20 mouse cellular contexts compared by ENCODE assay signal in genomic region chr4:143092082-143092701, GRCm38 (mm10).
DNase-seq lines count a peak whose midpoint lies in the region; ATAC-seq and TF ChIP-seq lines count a peak whose summit lies in the region.
"Had no signal": no experiment of that assay in that cellular context is flagged by ENCODE, and none has a peak within 500 bp of the region (broad histone marks: within the 10 kb centered on the region; RNA-seq: fewer than 3 reads in every experiment).

No protein-coding gene starts in this region.

- H3K36me3 ChIP-seq in intestine, embryonic 14.5 days (ENCODE audit: control insufficient read depth, insufficient read depth, low read length) = no peaks in the 10 kb centered on the region
- no peaks in the 10 kb centered on the region for H3K36me3 ChIP-seq in intestine, postnatal 0 days (ENCODE audit: control insufficient read depth, insufficient read depth)
- no peaks in the 10 kb centered on the region for H3K36me3 ChIP-seq in neural tube, embryonic 11.5 days (ENCODE audit: control insufficient read depth, insufficient read depth, low read length)
- no peaks in the 10 kb centered on the region for H3K36me3 ChIP-seq in hindbrain, embryonic 13.5 days
- H3K36me3 ChIP-seq in neural tube, embryonic 15.5 days = no peaks in the 10 kb centered on the region
- H3K36me3 ChIP-seq in limb, embryonic 10.5 days = no peaks in the 10 kb centered on the region
- H3K36me3 ChIP-seq: forebrain, embryonic 10.5 days had no signal

- no peak overlapping the region for H3K4me3 ChIP-seq in intestine, embryonic 14.5 days (ENCODE audit: low read depth, low read length)
- no peak overlapping the region for H3K4me3 ChIP-seq in intestine, postnatal 0 days (ENCODE audit: low read depth, low read length)
- H3K4me3 ChIP-seq in neural tube, embryonic 11.5 days (ENCODE audit: low read depth, low read length) = no peak overlapping the region
- H3K4me3 ChIP-seq in hindbrain, embryonic 13.5 days = no peak overlapping the region
- no peak overlapping the region for H3K4me3 ChIP-seq in neural tube, embryonic 15.5 days (replicated peaks)
- H3K4me3 ChIP-seq in limb, embryonic 10.5 days = no peak overlapping the region
- H3K4me3 ChIP-seq: forebrain, embryonic 10.5 days; megakaryocyte, embryonic 14.5 days had no signal

- H3K4me1 ChIP-seq in intestine, embryonic 14.5 days (replicated peaks; ENCODE audit: control insufficient read depth, insufficient read depth, low read length) = peaks cover 3% of the 10 kb centered on the region; the same call in 1 of the 2 replicates
- H3K4me1 ChIP-seq in intestine, postnatal 0 days (replicated peaks; ENCODE audit: control insufficient read depth, insufficient read depth, low read length) = no peaks in the 10 kb centered on the region
- peaks cover 8% of the 10 kb centered on the region; the same call in 1 of the 2 replicates for H3K4me1 ChIP-seq in neural tube, embryonic 11.5 days (ENCODE audit: control insufficient read depth, insufficient read depth, low read length)
- H3K4me1 ChIP-seq in hindbrain, embryonic 13.5 days (replicated peaks) = peaks cover 10% of the 10 kb centered on the region
- peaks cover 16% of the 10 kb centered on the region; the same call in 1 of the 2 replicates for H3K4me1 ChIP-seq in neural tube, embryonic 15.5 days
- peaks cover 22% of the 10 kb centered on the region for H3K4me1 ChIP-seq in limb, embryonic 10.5 days
- H3K4me1 ChIP-seq: forebrain, embryonic 10.5 days; megakaryocyte, embryonic 14.5 days had no signal

- no peaks in the 10 kb centered on the region; the same call in 1 of the 2 replicates for H3K9me3 ChIP-seq in intestine, embryonic 14.5 days (ENCODE audit: control insufficient read depth, low read length)
- no peaks in the 10 kb centered on the region for H3K9me3 ChIP-seq in intestine, postnatal 0 days (ENCODE audit: control insufficient read depth)
- no peaks in the 10 kb centered on the region for H3K9me3 ChIP-seq in neural tube, embryonic 11.5 days (ENCODE audit: control insufficient read depth, low read length)
- no peaks in the 10 kb centered on the region for H3K9me3 ChIP-seq in hindbrain, embryonic 13.5 days
- H3K9me3 ChIP-seq in neural tube, embryonic 15.5 days (replicated peaks) = no peaks in the 10 kb centered on the region
- 0 out of 2 replicates have a peak, but pooled peaks cover 2% of the 10 kb centered on the region for H3K9me3 ChIP-seq in limb, embryonic 10.5 days (replicated peaks)

- WGBS in intestine, embryonic 14.5 days = 27% methylated on average over 12 of the region's 12 CpGs
- WGBS in intestine, postnatal 0 days = 27% methylated on average over 12 of the region's 12 CpGs
- 21% methylated on average over 12 of the region's 12 CpGs for WGBS in neural tube, embryonic 11.5 days
- 22% methylated on average over 12 of the region's 12 CpGs for WGBS in hindbrain, embryonic 13.5 days
- WGBS in neural tube, embryonic 15.5 days = 10% methylated on average over 12 of the region's 12 CpGs
- WGBS in limb, embryonic 10.5 days = 29% methylated on average over 12 of the region's 12 CpGs

- no peaks in the 10 kb centered on the region for H3K27me3 ChIP-seq in intestine, embryonic 14.5 days (replicated peaks; ENCODE audit: control insufficient read depth, insufficient read depth, low read length)
- H3K27me3 ChIP-seq in intestine, postnatal 0 days (replicated peaks; ENCODE audit: control insufficient read depth, insufficient read depth, low read length) = no peaks in the 10 kb centered on the region
- H3K27me3 ChIP-seq in neural tube, embryonic 11.5 days (ENCODE audit: control insufficient read depth, insufficient read depth, low read length) = no peaks in the 10 kb centered on the region
- no peaks in the 10 kb centered on the region for H3K27me3 ChIP-seq in hindbrain, embryonic 13.5 days
- H3K27me3 ChIP-seq in neural tube, embryonic 15.5 days (replicated peaks) = no peaks in the 10 kb centered on the region
- H3K27me3 ChIP-seq in limb, embryonic 10.5 days (ENCODE audit: low read depth, poor library complexity, severe bottlenecking) = no peaks in the 10 kb centered on the region
- H3K27me3 ChIP-seq: megakaryocyte, embryonic 14.5 days had no signal

- ATAC-seq in intestine, embryonic 14.5 days (replicated peaks; ENCODE audit: low FRiP score, low TSS enrichment, low read depth) = no peak
- no peak for ATAC-seq in intestine, postnatal 0 days
- peak; percentile 74 for ATAC-seq in neural tube, embryonic 11.5 days (ENCODE audit: insufficient read depth, low FRiP score, low TSS enrichment)
- no peak for ATAC-seq in hindbrain, embryonic 13.5 days (ENCODE audit: low FRiP score)
- peak; percentile 71 for ATAC-seq in neural tube, embryonic 15.5 days (ENCODE audit: low FRiP score)
- ATAC-seq: activated CD4-positive, CD25-positive, alpha-beta regulatory T cell, adult 4 months; forebrain, postnatal 0 days; liver, postnatal 0 days; midbrain, embryonic 16.5 days had no signal

- no peak for TF ChIP-seq CTCF in intestine, postnatal 0 days (IDR thresholded peaks at IDR 0.05; ENCODE audit: low read depth)

- H3K4me2 ChIP-seq in intestine, embryonic 14.5 days (ENCODE audit: low read length) = peak overlapping the region; percentile 8; the same call in 1 of the 2 replicates
- no peak overlapping the region for H3K4me2 ChIP-seq in intestine, postnatal 0 days (replicated peaks; ENCODE audit: low read depth)
- 0 out of 2 replicates have a peak overlapping the region, but pooled peaks have one; percentile 12 for H3K4me2 ChIP-seq in neural tube, embryonic 11.5 days (ENCODE audit: low read depth)
- H3K4me2 ChIP-seq in hindbrain, embryonic 13.5 days = peak overlapping the region; percentile 13; the same call in 1 of the 2 replicates
- H3K4me2 ChIP-seq in neural tube, embryonic 15.5 days = no peak overlapping the region

- DNase-seq in intestine, embryonic 14.5 days (ENCODE audit: low spot score) = peak; percentile 53
- no peak for DNase-seq in neural tube, embryonic 11.5 days (ENCODE audit: low spot score)
- no peak for DNase-seq in neural tube, embryonic 10.5 days (ENCODE audit: extremely low spot score, low spot score)
- no peak for DNase-seq in limb, embryonic 10.5 days (ENCODE audit: low spot score)
- no peak for DNase-seq in cerebellum, adult 18-20 months
- DNase-seq: cerebellum, adult 11-12 months; cerebellum, postnatal 25 days; forebrain, postnatal 0 days; kidney, postnatal 14 days; left cerebral cortex, postnatal 4 days; liver, postnatal 0 days; lung, postnatal 14 days; right cerebral cortex, postnatal 25 days had no signal

- no peak overlapping the region for H3K9ac ChIP-seq in intestine, embryonic 14.5 days (ENCODE audit: low read length)
- no peak overlapping the region for H3K9ac ChIP-seq in intestine, postnatal 0 days (ENCODE audit: low read depth, low read length)
- H3K9ac ChIP-seq in neural tube, embryonic 11.5 days (ENCODE audit: low read length) = no peak overlapping the region
- no peak overlapping the region for H3K9ac ChIP-seq in hindbrain, embryonic 13.5 days
- H3K9ac ChIP-seq in neural tube, embryonic 15.5 days (replicated peaks) = no peak overlapping the region
- H3K9ac ChIP-seq: forebrain, postnatal 0 days; liver, postnatal 0 days had no signal

- H3K27ac ChIP-seq in intestine, embryonic 14.5 days (ENCODE audit: low read depth) = no peak overlapping the region
- H3K27ac ChIP-seq in intestine, postnatal 0 days (ENCODE audit: low read depth, low read length) = no peak overlapping the region
- H3K27ac ChIP-seq in neural tube, embryonic 11.5 days (ENCODE audit: low read depth, low read length) = peak overlapping the region; percentile 73
- peak overlapping the region; percentile 20; the same call in 1 of the 2 replicates for H3K27ac ChIP-seq in hindbrain, embryonic 13.5 days
- peak overlapping the region; percentile 2; the same call in 1 of the 2 replicates for H3K27ac ChIP-seq in neural tube, embryonic 15.5 days (replicated peaks)
- H3K27ac ChIP-seq in limb, embryonic 10.5 days = no peak overlapping the region
- H3K27ac ChIP-seq: forebrain, embryonic 10.5 days had no signal

Comparison
In these comparisons a context has a peak if more than half of its experiments do, and no peak if none do; other contexts are left out.
1. H3K4me2 ChIP-seq: peak in intestine, embryonic 14.5 days (single experiment), neural tube, embryonic 11.5 days (single experiment) and hindbrain, embryonic 13.5 days (single experiment); none in intestine, postnatal 0 days (single experiment) and neural tube, embryonic 15.5 days (single experiment).
2. ATAC-seq: peak in neural tube, embryonic 11.5 days (single experiment) and neural tube, embryonic 15.5 days (single experiment); none in intestine, embryonic 14.5 days (single experiment), intestine, postnatal 0 days (single experiment) and hindbrain, embryonic 13.5 days (single experiment).
3. H3K27ac ChIP-seq: peak in neural tube, embryonic 11.5 days (single experiment), hindbrain, embryonic 13.5 days (single experiment) and neural tube, embryonic 15.5 days (single experiment); none in intestine, embryonic 14.5 days (single experiment), intestine, postnatal 0 days (single experiment) and limb, embryonic 10.5 days (single experiment).